Mouse (Mus musculus) hindbrain, embryonic 10.5 days (tissue): ENCODE measurements around the gene Pkp3. TPM values are rescaled to one million over a fixed set of nuclear protein-coding genes. Genes with fewer than 3 reads are reported as not detected.

ENCODE experiments used
- DNase-seq: peaks from one replicate; pipeline ENCODE4 v3.0.0-alpha.2; 2017; ENCODE audit warnings: low spot score
- H3K27ac ChIP-seq: fragments of 300-500 bp; sonication (generic); 2 replicates; pipeline ENCODE4 v1.5.1; 2016; ENCODE audit warnings: mild to moderate bottlenecking, moderate library complexity
- H3K27me3 ChIP-seq: fragments of 300-500 bp; sonication (generic); 2 replicates; pipeline ENCODE4 v1.6.1; 2016; ENCODE audit warnings: mild to moderate bottlenecking; ENCODE audit not compliant: poor library complexity, insufficient read depth, severe bottlenecking
- H3K36me3 ChIP-seq: fragments of 300-500 bp; sonication (generic); 2 replicates; pipeline ENCODE4 v1.6.1; 2016; ENCODE audit warnings: mild to moderate bottlenecking, moderate library complexity
- H3K4me1 ChIP-seq: fragments of 300-500 bp; sonication (generic); replicated peaks from 2 replicates; pipeline ENCODE4 v1.6.1; 2016; ENCODE audit warnings: mild to moderate bottlenecking
- H3K4me3 ChIP-seq: fragments of 300-500 bp; sonication (generic); 2 replicates; pipeline ENCODE4 v1.5.1; 2016; ENCODE audit warnings: mild to moderate bottlenecking, moderate library complexity
- H3K9me3 ChIP-seq: fragments of 300-500 bp; sonication (generic); 2 replicates; pipeline ENCODE4 v1.6.1; 2016; ENCODE audit warnings: mild to moderate bottlenecking, moderate library complexity
- WGBS: fragments of 180-500 bp; shearing (Covaris S2); methylation state at CpG from one replicate; pipeline ENCODE4 v1.1.7; 2016; 5-methylcytosine and 5-hydroxymethylcytosine counted together
- polyA plus RNA-seq: library from polyadenylated mRNA; unstranded; fragments of >200 nt; fragmentation: Nextera tagmentation; extraction: Ambion mirVana; gene quantifications from 2 replicates; pipeline ENCODE4 v1.2.1, GENCODE M21; 2016

Gene Pkp3
- polyA plus RNA-seq, 1 experiment from 2014 or later = 5.2 TPM

DNA sequence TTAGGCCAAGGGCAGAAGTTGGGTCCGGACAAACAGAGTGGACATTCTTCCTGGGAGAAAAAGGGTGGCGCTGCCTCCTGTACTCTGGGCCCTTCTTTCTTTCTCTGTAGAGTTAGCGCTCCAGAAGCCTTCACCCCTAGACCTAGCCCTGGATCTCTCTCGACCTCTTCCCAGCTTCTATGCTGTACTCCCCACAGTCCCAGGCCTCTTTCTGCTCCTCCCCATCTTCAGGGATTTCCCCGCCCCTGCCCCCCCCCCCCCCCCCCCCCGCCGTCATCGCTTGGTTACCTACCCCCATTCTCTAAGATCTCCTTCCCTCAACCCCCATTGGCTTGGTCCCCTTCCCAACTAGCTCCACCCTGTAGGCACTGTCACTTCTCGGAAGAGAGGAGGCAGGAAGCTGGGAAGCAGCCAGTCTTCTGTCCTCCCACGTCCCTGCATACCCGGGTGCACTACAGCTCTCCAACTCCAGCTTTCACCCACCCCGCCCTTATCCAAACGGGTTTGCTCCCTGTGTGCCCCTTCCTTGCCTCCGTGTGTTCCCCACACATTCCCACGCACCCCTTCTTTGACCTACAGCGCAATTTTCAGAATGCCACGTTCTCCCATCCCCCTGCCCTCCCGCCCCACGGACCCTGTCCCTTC is 30.3 kb upstream of the Pkp3 start:
- DNase-seq = peak; percentile 55
- peak overlapping the region; percentile 55 for H3K4me3 ChIP-seq
- no peaks in the 10 kb centered on the region for H3K27me3 ChIP-seq
- H3K36me3 ChIP-seq = no peaks in the 10 kb centered on the region
- H3K9me3 ChIP-seq = no peaks in the 10 kb centered on the region
- H3K27ac ChIP-seq = peak overlapping the region; percentile 81
- H3K4me1 ChIP-seq = peaks cover 20% of the 10 kb centered on the region
- WGBS = 4% methylated on average over 15 of the region's 19 CpGs

DNA sequence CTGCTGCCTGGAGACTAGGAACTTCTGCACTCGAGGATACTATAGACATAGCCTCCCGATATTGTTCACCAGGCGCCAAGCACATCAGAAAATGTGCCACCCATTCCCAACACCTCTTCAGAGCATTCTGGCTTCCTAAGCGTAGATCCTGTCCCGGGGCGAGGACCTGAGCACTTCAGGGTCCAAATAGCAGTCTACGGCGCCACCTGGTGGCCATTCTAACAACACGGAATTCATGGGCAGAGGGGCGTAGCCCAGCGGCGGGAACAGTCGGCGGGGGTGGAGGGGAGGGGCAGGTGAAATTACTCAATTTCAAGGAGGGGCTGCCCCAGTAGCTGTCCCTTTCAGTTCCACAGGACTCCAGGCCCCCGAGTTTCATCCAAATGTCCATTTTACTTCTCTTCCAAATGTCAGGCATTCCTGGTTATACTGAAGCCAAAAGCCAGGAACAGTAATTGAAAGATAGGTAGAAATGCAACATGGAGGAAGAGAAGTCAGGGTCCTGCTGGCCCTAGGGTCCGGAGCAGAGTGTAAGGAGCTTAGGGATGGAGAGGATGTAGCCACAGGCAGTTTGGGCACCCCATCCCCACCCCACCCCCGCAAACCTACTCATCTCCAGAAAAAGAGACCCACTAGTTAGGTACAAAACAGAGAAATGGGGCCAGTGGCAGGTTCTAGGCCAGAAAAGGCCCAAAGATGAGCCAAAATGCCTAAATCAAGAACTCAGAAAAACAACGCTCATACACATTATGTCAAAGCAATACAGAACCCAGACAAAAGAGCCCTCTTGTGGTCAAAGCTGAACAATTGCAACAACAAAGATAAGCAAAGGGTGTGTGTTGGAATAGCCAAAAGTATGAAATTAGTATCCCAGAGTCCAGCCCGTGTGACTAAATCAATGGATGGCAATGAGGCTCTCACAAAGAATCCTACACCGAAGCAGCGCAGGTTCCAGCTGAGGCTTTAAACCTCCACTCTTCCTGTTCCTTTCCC is 29.5 kb upstream of the Pkp3 start:
- Histone ChIP-seq H3K27me3 (no peaks in the 10 kb centered on the region), H3K4me3 (peak overlapping the region; percentile 55), H3K9me3 (no peaks in the 10 kb centered on the region), H3K36me3 (no peaks in the 10 kb centered on the region), H3K4me1 (peaks cover 20% of the 10 kb centered on the region), H3K27ac (peak overlapping the region; percentile 81)
- 11% methylated on average over 21 of the region's 21 CpGs for WGBS
- peak; percentile 91 for DNase-seq

DNA sequence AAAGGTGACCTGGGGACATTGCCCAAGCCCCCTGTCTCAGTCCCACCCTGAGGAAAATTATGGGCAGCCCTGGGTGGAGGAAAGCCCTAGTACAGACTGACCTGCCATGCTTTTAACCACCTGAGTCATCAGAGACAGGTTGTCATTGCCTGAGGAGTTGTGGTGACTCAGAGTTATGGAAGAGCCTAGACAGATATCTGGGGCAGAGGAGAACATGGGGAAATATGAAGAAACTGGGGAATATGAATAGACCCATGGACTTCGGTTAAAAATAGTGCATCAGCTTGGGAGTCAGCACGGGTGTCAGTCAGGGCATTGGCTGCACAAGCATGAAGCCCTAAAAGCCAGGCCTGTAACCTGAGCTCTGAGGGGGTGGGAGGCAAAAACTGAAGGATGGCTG is 28.7 kb upstream of the Pkp3 start:
- H3K27me3 ChIP-seq = no peaks in the 10 kb centered on the region
- peaks cover 20% of the 10 kb centered on the region for H3K4me1 ChIP-seq
- H3K36me3 ChIP-seq = no peaks in the 10 kb centered on the region
- 91% methylated on average over 2 of the region's 2 CpGs for WGBS
- no peak for DNase-seq
- no peaks in the 10 kb centered on the region for H3K9me3 ChIP-seq
- no peak overlapping the region for H3K27ac ChIP-seq
- H3K4me3 ChIP-seq = no peak overlapping the region

DNA sequence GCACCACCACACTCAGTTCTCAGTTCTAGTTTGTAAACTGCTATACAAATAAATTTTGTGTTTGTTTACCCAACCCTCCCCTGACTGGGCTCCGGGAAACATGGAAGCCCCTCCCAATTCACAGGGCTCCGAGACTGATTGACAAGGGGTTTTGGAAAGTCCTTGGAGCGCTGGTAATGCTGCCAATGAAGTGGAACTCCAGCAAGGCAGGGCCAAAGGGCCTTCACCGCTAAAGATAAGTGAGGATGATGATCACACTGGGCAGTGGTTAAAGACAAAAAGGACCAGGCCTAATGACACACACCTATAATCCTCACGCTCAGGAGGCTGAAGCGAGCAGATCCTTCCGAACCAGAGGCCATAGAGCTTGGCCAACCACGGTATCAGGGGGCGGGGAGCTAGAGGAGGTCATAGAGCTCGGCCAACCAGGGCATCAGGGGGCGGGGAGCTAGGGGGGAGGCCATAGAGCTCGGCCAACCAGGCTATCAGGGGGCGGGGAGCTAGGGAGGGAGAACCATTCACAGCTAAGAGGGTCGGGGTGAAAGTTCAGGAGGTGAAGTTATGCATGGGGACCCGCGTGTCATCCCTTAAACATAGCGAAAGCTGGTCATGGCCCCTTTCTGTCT is 26.8 kb upstream of the Pkp3 start:
- no peaks in the 10 kb centered on the region for H3K27me3 ChIP-seq
- WGBS = 66% methylated on average over 17 of the region's 17 CpGs
- H3K4me1 ChIP-seq = peaks cover 20% of the 10 kb centered on the region
- peaks cover 6% of the 10 kb centered on the region; the same call in 1 of the 2 replicates for H3K36me3 ChIP-seq
- no peak overlapping the region for H3K27ac ChIP-seq
- DNase-seq = no peak
- H3K4me3 ChIP-seq = no peak overlapping the region
- H3K9me3 ChIP-seq = no peaks in the 10 kb centered on the region

DNA sequence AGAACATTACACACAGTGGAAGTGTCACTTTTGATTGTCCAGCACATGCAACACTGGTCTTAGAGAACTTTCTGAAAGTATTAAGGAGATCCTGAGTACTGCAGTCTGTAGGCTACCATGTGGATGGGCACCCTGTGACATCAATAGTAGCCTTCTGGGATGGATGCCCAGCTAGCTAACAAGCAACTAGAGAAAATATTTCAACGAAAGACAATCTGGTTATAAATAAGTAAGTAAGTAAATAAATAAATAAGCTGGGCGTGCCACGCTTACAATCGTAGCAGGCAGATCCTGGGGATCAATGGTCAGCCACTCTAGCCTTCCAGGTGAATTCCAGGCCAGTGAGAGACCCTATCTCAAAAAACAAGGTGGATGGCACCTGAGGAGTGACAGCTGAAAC is 26.0 kb upstream of the Pkp3 start:
- Histone ChIP-seq H3K9me3 (no peaks in the 10 kb centered on the region), H3K27ac (no peak overlapping the region), H3K4me3 (no peak overlapping the region), H3K36me3 (peaks cover 10% of the 10 kb centered on the region; the same call in 1 of the 2 replicates), H3K27me3 (no peaks in the 10 kb centered on the region), H3K4me1 (peaks cover 18% of the 10 kb centered on the region)
- DNase-seq = no peak
- 94% methylated on average over 4 of the region's 4 CpGs for WGBS

DNA sequence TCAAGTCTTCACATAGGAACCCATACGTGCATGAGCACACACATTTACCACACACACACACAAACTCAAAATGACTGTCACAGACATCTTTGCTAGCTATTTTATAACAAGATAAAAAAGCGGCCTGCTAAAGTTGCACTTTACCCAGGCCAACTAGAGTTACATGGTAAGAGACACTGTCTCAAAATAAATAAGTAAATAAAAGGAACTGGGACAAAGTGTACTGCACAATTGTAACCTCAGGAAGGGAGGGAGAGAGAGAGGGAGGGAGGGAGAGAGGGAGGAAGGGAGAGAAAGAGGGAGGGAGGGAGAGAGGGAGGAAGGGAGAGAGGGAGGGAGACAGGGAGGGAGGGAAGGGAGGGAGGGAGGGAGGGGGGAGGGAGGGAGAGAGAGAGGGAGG is 25.6 kb upstream of the Pkp3 start:
- 87% methylated on average over 2 of the region's 2 CpGs for WGBS
- no peak for DNase-seq
- H3K9me3 ChIP-seq = no peaks in the 10 kb centered on the region
- H3K4me1 ChIP-seq = peaks cover 14% of the 10 kb centered on the region
- no peak overlapping the region for H3K4me3 ChIP-seq
- H3K36me3 ChIP-seq = peaks cover 14% of the 10 kb centered on the region; the same call in 1 of the 2 replicates
- H3K27ac ChIP-seq = no peak overlapping the region
- H3K27me3 ChIP-seq = no peaks in the 10 kb centered on the region

DNA sequence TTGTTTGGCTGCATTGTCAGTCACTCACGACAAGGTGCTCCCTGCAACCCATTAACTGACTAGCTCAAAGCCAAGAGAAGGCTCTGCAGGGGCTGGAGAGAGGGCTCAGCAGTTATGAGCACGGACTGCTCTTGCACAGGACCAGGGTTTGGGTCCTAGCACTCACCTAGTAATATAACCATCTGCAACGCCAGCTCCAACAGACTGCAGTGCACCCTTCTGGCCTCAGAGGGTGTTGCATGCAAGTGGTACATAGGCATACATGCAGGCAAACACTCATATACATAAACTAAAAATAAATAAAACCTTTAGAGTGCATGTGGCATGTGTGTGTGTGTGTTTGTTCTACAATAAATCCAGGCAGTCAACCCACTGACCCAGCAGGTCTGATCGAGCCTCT is 22.2 kb upstream of the Pkp3 start:
- 83% methylated on average over 4 of the region's 4 CpGs for WGBS
- no peaks in the 10 kb centered on the region for H3K9me3 ChIP-seq
- peaks cover 22% of the 10 kb centered on the region; the same call in 1 of the 2 replicates for H3K36me3 ChIP-seq
- H3K27me3 ChIP-seq = no peaks in the 10 kb centered on the region
- H3K27ac ChIP-seq = no peak overlapping the region
- no peak for DNase-seq
- H3K4me1 ChIP-seq = peaks cover 12% of the 10 kb centered on the region
- H3K4me3 ChIP-seq = no peak overlapping the region

DNA sequence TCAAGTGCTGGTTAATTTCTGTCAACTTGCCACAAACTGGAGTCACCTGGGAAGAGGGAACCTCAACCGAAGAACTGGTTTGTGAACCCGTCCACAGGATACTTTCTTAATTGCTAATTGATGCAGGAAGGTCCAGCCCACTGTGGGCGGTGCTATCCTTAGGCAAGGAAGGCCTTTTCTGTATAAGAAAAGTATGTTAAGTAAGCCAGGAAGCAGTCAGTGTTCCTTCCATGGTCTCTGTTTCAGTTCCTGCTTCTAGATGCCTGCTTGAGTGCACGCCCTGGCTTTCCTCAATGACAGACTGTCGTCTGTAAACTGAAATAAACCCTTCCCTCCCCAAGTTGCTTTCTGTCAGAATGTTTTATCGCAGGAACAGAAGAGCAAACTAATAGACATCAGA is 21.0 kb upstream of the Pkp3 start:
- Histone ChIP-seq H3K27ac (no peak overlapping the region), H3K27me3 (0 out of 2 replicates have a peak, but pooled peaks cover 8% of the 10 kb centered on the region), H3K36me3 (peaks cover 22% of the 10 kb centered on the region; the same call in 1 of the 2 replicates), H3K9me3 (no peaks in the 10 kb centered on the region), H3K4me3 (no peak overlapping the region), H3K4me1 (peaks cover 23% of the 10 kb centered on the region)
- 94% methylated on average over 6 of the region's 6 CpGs for WGBS
- DNase-seq = no peak

DNA sequence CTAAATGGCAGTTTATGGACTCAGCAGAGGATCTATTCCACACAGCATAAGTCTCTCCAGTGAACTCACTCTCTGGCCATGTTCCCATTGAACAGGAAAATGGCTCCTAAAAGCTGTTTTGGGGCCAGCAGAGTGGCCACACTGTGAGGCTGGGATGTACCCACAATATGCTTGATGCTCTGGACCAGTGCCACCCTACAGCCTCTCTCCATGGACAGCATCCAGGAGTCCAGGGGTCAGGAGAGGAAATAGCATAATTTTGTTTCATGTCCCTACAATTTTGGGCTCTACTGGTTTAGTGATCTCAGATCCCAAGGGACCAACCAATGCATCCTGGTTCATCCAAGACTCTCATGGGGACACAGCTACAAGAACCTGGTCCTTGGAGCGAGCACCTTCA is 20.5 kb upstream of the Pkp3 start:
- H3K27me3 ChIP-seq = peaks cover 8% of the 10 kb centered on the region; the same call in 1 of the 2 replicates
- no peak for DNase-seq
- WGBS = 94% methylated on average over 1 of the region's 1 CpGs
- no peaks in the 10 kb centered on the region for H3K9me3 ChIP-seq
- no peak overlapping the region for H3K27ac ChIP-seq
- H3K4me1 ChIP-seq = peaks cover 29% of the 10 kb centered on the region
- H3K36me3 ChIP-seq = peaks cover 24% of the 10 kb centered on the region
- H3K4me3 ChIP-seq = no peak overlapping the region

DNA sequence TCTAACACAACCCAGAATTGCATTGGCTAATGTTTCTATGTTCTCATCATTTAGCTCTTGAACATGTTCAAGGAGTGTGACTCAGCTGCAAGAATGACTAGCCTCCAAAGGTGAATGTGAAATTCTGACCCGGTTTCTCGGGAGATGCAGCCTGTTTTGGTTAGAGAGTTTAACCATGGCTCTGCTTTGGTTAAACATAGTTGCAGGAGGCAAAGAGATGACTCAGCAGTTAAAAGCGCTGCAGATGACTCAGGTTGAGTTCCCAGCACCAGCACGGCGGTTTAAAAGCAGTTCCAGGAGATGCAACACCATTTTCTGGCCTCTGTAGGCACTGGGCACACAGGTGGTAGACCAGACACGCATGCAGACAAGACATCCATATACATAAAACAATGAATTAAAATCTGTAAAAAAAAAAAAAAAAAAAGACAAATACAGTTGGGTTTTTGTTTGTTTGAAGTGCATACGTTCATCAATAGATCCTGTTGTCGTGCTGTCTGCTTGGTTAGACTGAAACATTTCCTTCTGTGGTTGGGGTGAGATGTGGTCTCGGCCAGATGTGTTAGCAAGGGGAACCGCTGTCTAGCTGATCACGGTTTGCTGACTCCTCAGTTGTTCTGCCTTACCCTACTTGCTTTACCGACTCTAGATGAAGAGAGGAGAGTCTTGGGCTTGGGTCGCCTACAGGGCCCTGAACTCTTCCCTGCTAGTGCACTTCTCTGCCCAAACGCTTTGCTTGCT is 19.2 kb upstream of the Pkp3 start:
- H3K27ac ChIP-seq = no peak overlapping the region
- no peak for DNase-seq
- peaks cover 8% of the 10 kb centered on the region; the same call in 1 of the 2 replicates for H3K27me3 ChIP-seq
- H3K9me3 ChIP-seq = no peaks in the 10 kb centered on the region
- peaks cover 37% of the 10 kb centered on the region for H3K36me3 ChIP-seq
- 91% methylated on average over 14 of the region's 14 CpGs for WGBS
- H3K4me3 ChIP-seq = no peak overlapping the region
- peaks cover 35% of the 10 kb centered on the region for H3K4me1 ChIP-seq

DNA sequence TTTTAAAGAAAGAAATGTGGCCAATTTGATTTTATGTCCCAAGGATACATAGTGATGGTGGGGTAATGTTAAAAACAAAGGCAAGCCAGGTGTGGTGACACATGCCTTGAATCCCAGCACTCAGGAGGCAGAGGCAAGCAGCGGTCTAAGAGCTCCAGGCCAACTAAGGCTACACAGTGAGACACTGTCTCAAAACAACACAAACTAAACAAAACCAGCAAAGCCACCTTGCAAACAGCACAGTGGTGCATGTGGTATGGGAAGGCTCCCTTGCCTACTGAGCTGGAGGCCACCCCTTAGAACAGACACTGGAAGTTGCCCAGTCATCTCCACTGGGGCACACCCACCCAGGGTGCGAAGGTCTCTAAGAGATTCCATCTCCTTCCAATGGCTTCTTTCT is 18.1 kb upstream of the Pkp3 start:
- H3K4me3 ChIP-seq = peak overlapping the region; percentile 84
- peaks cover 48% of the 10 kb centered on the region for H3K36me3 ChIP-seq
- no peak for DNase-seq
- WGBS = 76% methylated on average over 2 of the region's 2 CpGs
- peaks cover 8% of the 10 kb centered on the region; the same call in 1 of the 2 replicates for H3K27me3 ChIP-seq
- no peaks in the 10 kb centered on the region for H3K9me3 ChIP-seq
- peaks cover 35% of the 10 kb centered on the region for H3K4me1 ChIP-seq
- H3K27ac ChIP-seq = peak overlapping the region; percentile 98
